Mouse (Mus musculus): ENCODE measurements around the gene Golga5.

The Golga5 gene

GRCm38 (mm10) chr12:102468894-102469764 is at the start of gene Golga5:
TSS of gene Golga5 (plus strand) at chr12:102469135.
- CTCF ChIA-PET = interaction anchor here (0.5 to 0.7 kb wide), 2 partner anchors 558 to 598 kb away, joined by 3 to 8 read pairs; no protein-coding TSS in a partner anchor

- CTCF ChIA-PET = interaction anchor here (0.6 to 1.1 kb wide), 3 partner anchors 28 to 425 kb away, joined by 3 to 5 read pairs (median 3); partner anchors contain the start of gene Slc24a4
Observed at GRCm38 (mm10) chr12:102419544-102419943, 49.4 kb upstream of the Golga5 start.

DNA sequence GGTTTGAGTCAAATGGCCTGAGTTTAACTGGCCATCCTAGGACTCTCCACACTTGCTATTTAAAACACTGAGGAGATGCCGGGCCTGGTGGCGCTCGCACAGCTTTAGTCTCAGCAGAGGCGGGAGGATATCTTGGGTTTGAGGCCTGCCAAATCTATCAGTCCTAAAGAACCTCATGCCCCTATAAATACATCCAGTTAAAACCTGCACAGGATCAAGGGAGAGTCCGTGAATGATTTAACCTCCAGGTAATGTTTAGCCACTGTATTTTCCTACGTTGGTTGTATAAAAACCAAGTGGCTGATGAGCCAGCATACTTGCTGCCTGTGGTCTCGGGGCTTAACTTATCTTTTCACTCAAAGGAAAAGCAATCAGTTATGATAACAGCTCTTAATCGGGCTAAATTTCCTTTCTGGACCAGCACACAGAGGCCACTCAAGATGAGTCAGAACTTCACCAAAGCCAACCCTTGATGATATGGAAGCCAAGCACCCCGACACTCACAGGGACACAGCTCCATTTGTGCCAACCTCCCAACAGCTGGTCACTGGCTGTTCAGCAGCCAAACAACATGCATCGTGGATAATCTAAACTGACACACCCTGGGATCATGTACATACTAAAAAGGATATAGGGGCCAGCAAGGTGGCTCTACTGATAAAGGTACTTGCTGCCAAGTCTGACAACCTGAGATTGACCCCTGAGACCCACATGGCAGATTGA is 48.6 kb upstream of the Golga5 start:
- CTCF ChIA-PET = no interaction called here

DNA sequence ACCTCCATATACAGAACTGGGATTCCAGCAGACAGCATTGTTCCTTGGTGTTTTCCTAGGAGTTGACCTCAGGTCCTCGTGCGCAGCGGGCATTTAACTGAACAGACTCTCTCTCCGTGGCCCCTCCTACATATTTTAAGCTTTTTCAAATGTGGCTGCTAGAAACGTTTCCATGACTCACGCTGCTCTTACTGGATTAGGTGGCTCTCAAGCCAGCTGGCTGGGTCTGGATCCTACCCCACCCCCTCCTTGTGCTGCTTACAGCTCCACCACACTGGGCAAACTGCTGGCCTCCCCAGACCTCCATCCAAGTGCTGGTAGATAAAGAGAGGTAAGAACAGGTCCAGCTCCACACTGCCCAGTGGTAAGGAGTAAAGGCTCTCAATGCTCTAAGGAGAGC is 46.9 kb upstream of the Golga5 start:
- CTCF ChIA-PET = no interaction called here

DNA sequence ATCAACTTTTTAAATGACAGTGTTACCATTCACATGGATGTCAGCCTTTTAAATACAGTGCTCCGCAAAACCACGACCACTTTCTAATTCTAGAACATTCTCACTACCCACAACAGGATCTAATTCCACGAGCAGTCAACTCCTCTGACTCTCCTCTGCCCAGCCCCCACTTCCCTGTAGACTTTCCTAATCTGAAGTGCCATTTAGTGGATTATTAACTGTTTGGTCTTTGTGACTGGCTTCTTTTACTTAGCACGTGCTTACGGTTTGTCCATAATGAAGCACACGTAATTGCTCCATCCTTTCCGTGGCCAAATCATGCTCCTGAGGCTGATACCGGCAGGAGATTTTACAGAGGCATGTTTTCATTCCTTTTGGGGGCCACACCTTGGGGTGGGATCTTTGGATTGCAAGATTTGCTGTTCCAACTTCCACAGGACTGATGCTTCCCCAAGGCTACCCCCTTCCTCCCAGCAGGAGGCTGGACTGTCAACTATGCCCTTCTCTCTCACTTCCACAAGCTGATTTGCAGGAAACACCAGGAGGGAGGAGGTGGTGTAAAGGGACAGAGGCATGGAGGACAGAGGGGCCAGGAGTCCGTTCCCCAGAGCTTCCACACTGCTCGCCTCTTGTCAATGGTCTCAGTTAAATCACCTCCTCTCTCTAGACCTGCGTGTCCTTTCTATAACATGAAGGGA is 46.2 kb upstream of the Golga5 start:
- CTCF ChIA-PET = no interaction called here

GRCm38 (mm10) chr12:102423625-102424024 is 45.3 kb upstream of the Golga5 start:
- CTCF ChIA-PET = no interaction called here

DNA sequence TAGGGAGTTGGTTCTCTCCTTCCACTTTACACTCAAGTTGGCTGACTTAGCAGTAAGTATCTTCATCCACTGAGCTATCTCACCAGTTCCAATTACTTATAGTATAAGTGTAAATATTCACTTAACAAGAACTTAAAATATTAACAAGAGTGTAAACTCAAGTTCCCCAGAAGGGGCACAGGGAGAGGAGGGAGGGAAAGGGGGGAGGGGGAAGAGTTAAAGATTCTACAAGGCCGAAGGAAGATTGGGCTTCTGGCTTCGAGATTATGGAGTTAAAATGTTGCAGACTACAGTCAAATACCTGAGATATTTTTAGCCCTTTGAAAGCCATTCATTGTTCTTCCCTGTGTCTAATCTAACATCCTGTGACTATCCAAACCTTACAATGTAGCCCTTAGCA is 44.5 kb upstream of the Golga5 start:
- CTCF ChIA-PET = no interaction called here

GRCm38 (mm10) chr12:102425048-102425578 is 43.8 kb upstream of the Golga5 start:
- CTCF ChIA-PET = no interaction called here

- CTCF ChIA-PET = no interaction called here
Observed at GRCm38 (mm10) chr12:102426285-102426684, 42.6 kb upstream of the Golga5 start.

GRCm38 (mm10) chr12:102429656-102430055 is 39.3 kb upstream of the Golga5 start:
- CTCF ChIA-PET = no interaction called here

DNA sequence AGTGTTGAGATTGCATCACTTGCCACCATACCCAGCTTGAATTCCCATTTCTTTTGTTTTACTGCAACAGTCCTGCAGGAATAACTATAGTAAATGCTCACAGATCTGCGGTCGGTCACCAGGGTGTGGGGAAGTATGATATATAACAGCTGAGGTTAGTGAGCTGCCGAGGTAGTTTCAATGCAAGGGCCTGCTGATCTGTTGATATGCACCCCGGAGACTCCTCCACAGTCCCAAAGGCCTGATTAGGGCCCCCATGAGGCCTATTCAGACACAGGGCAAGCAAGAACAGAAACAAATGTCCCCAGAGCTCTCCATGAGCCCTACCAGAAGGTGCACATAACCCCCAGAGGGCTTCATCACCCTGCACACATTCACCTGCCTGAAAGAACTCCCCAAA is 38.7 kb upstream of the Golga5 start:
- CTCF ChIA-PET = no interaction called here

- CTCF ChIA-PET = no interaction called here
Observed at GRCm38 (mm10) chr12:102432238-102432637, 36.7 kb upstream of the Golga5 start.

- CTCF ChIA-PET = interaction anchor here (0.6 kb wide), 1 partner anchor 1262 kb away, joined by 3 read pairs; no protein-coding TSS in a partner anchor
Observed at GRCm38 (mm10) chr12:102434107-102434506, 34.8 kb upstream of the Golga5 start.

GRCm38 (mm10) chr12:102436939-102437526 is 31.9 kb upstream of the Golga5 start:
- CTCF ChIA-PET = no interaction called here

- CTCF ChIA-PET = no interaction called here
Observed at GRCm38 (mm10) chr12:102437952-102438351, 31.0 kb upstream of the Golga5 start.

DNA sequence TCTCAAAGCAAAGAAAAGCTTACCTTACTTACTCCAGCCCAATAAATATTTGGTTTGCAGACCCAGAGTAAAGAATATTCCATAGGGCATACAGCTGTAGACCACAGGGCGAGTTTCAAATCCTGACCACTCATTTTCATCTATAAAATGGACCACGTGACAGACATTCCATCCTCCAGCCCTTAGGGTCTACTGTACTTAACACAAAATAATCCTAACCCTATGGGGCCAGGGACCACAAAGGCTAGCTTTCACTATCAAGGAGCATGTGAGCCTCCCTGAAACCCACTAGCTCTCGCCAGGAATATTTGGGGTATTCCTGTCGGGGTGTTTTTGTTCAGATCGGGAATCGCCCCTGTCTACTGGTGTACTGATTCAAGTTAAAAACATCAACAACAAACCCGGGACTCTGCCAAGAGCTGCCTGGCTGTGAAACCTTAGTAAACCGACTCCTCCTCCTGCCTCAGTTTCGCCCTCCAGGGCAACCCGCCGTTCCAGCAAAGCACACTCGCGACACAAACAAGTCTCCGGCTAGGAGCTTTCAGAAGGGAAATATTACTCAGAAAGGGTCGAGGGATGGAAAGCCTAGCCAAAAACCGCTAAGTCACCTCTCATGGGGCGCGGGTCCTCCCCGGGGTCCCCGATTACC is 29.8 kb upstream of the Golga5 start:
- CTCF ChIA-PET = interaction anchor here (0.6 to 1.0 kb wide), 2 partner anchors 11 to 22 kb away, joined by 3 read pairs; no protein-coding TSS in a partner anchor

DNA sequence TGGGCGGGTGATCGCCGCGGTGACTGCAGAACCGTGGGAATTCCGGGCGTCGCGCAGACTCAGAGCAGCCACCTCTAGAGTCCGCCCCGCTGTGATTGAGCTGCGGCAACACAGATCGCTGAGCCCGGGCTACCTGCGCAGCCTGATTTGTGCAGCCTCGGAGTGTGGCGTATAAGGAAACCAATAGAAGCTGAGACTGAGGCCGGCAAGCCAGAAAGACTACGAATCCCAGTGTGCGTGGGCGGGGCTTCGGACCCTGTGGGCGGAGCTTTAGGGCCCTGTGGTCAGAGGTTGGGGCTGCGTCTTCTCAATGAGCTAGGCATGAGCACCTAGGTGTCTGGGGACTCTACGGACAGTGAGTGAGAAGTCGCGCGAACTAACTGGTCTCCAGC is 29.3 kb upstream of the Golga5 start, which contains the start of gene Lgmn:
Gene Lgmn, minus strand, starts transcription at position 182 of the 392 bp plus-strand sequence.
- CTCF ChIA-PET = interaction anchor here (1.0 kb wide), 1 partner anchor 10 kb away, joined by 3 read pairs; no protein-coding TSS in a partner anchor

- CTCF ChIA-PET = no interaction called here
Observed at GRCm38 (mm10) chr12:102440551-102440950, 28.4 kb upstream of the Golga5 start.

DNA sequence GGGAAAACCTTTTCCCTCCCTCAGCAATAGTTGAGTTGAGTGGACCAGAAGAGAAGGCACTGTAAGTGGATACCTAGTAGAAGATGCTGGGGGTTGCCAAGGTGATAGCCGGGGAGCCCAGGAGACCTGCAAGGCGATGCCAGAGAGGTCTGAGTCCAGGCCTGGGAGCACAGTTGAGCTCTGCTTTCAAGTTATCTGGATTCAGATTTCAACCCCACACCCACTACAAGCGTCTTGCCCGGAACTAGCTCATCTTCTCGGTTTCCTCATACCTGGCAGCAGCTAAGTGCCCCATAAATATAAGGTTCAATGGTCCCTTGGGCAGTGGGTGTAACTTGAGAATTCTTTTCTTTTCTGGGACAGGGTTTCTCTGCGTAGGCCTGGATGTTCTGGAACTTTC is 27.8 kb upstream of the Golga5 start:
- CTCF ChIA-PET = interaction anchor here (0.6 kb wide), 1 partner anchor 143 kb away, joined by 10 read pairs; no protein-coding TSS in a partner anchor

DNA sequence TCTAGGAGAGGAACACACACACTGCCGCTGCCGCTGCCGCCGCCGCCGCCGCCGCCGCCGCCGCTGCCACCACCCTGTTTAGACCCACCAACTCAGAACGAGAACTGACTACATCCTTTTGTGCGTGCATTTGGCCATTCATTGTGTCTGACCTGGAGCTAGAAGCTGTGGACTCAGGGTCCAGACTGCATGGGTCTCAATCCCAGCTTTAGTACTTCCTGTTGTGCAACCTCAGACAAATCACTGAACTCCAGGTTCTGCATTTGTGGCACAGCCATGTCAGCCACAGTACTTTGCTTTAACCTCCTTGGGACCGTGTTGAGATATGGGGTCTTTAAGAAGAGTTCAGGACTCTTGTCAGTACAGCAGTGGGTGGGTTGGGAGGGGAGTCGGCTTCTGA is 26.3 kb upstream of the Golga5 start:
- CTCF ChIA-PET = no interaction called here

DNA sequence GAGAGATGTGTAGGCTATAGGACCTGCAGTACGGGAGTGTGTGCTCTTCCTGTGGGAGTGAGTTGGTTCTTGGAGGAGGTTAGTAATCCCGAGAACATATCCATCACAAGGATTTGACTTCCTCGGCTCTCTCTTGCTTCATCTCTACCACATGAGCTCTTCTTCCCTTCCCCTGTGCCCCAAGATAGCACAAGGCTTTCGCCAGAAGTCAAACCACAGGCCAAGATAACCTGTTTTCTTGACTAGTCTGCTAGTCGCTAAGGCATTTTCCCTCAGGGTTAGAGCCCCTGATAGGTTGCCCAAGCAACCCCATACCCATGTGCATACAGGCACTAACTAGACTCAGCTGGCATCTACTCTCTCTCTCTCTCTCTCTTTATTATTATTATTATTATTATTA is 25.3 kb upstream of the Golga5 start:
- CTCF ChIA-PET = no interaction called here
